Comparison of ENCODE assay signal across 22 mouse cellular contexts in genomic region chr12:58590547-58591479, GRCm38 (mm10).
DNase-seq lines count a peak whose midpoint lies in the region; ATAC-seq and TF ChIP-seq lines count a peak whose summit lies in the region.
"Had no signal": no experiment of that assay in that cellular context is flagged by ENCODE, and none has a peak within 500 bp of the region (broad histone marks: within the 10 kb centered on the region; RNA-seq: fewer than 3 reads in every experiment).

No protein-coding gene starts in this region.

- H3K9ac ChIP-seq in hindbrain, embryonic 15.5 days: no peak overlapping the region
- no peak overlapping the region for H3K9ac ChIP-seq in hindbrain, embryonic 11.5 days (ENCODE audit: low read depth, low read length)
- no peak overlapping the region for H3K9ac ChIP-seq in forebrain, embryonic 13.5 days
- no peak overlapping the region for H3K9ac ChIP-seq in midbrain, embryonic 15.5 days
- H3K9ac ChIP-seq: heart, embryonic 12.5 days; intestine, embryonic 15.5 days; liver, embryonic 12.5 days; lung, embryonic 14.5 days; neural tube, embryonic 12.5 days had no signal

- WGBS in hindbrain, embryonic 15.5 days: 56% methylated on average over 7 of the region's 7 CpGs
- 83% methylated on average over 7 of the region's 7 CpGs for WGBS in hindbrain, embryonic 11.5 days
- WGBS in forebrain, embryonic 13.5 days: 39% methylated on average over 7 of the region's 7 CpGs
- 48% methylated on average over 7 of the region's 7 CpGs for WGBS in midbrain, embryonic 15.5 days
- 74% methylated on average over 7 of the region's 7 CpGs for WGBS in thymus, adult 2 months

- no peak overlapping the region for H3K27ac ChIP-seq in hindbrain, embryonic 15.5 days (replicated peaks)
- no peak overlapping the region for H3K27ac ChIP-seq in hindbrain, embryonic 11.5 days (ENCODE audit: low read depth, low read length)
- H3K27ac ChIP-seq in forebrain, embryonic 13.5 days: peak overlapping the region; percentile 57
- peak overlapping the region; percentile 43; the same call in 1 of the 2 replicates for H3K27ac ChIP-seq in midbrain, embryonic 15.5 days
- no peak overlapping the region for H3K27ac ChIP-seq in thymus, adult 2 months (ENCODE audit: control insufficient read depth, insufficient read depth, low read length)
- H3K27ac ChIP-seq: intestine, embryonic 15.5 days; left cerebral cortex, adult 2 months; limb, embryonic 10.5 days; liver, embryonic 12.5 days; macrophage; neural tube, embryonic 12.5 days had no signal

- no peak for TF ChIP-seq CTCF in thymus, adult 2 months (IDR thresholded peaks at IDR 0.05; ENCODE audit: borderline replicate concordance, control insufficient read depth, extremely low read depth, insufficient read depth, low read length, poor library complexity)

- no peak overlapping the region for H3K4me3 ChIP-seq in hindbrain, embryonic 15.5 days
- H3K4me3 ChIP-seq in hindbrain, embryonic 11.5 days (ENCODE audit: low read depth, low read length): no peak overlapping the region
- H3K4me3 ChIP-seq in forebrain, embryonic 13.5 days: no peak overlapping the region
- H3K4me3 ChIP-seq in midbrain, embryonic 15.5 days: no peak overlapping the region
- no peak overlapping the region for H3K4me3 ChIP-seq in thymus, adult 2 months (ENCODE audit: control insufficient read depth, insufficient read depth, low read length)
- H3K4me3 ChIP-seq: erythroblast, embryonic 14.5 days; heart, embryonic 12.5 days; intestine, embryonic 15.5 days; left cerebral cortex, adult 2 months; limb, embryonic 10.5 days; liver, embryonic 12.5 days; neural tube, embryonic 12.5 days had no signal

- H3K27me3 ChIP-seq in hindbrain, embryonic 15.5 days: no peaks in the 10 kb centered on the region
- no peaks in the 10 kb centered on the region for H3K27me3 ChIP-seq in hindbrain, embryonic 11.5 days (ENCODE audit: control insufficient read depth, insufficient read depth, low read length)
- H3K27me3 ChIP-seq in forebrain, embryonic 13.5 days: no peaks in the 10 kb centered on the region
- H3K27me3 ChIP-seq in midbrain, embryonic 15.5 days (replicated peaks): no peaks in the 10 kb centered on the region
- H3K27me3 ChIP-seq in thymus, adult 2 months (ENCODE audit: control insufficient read depth, insufficient read depth, low read length): no peaks in the 10 kb centered on the region
- H3K27me3 ChIP-seq: heart, embryonic 12.5 days; intestine, embryonic 15.5 days; liver, embryonic 12.5 days; neural tube, embryonic 12.5 days; Patski had no signal

- peak; percentile 38; the same call in 1 of the 2 replicates for ATAC-seq in hindbrain, embryonic 15.5 days (ENCODE audit: low FRiP score, low read depth)
- ATAC-seq in hindbrain, embryonic 11.5 days (ENCODE audit: low FRiP score): no peak
- peak; percentile 50 for ATAC-seq in forebrain, embryonic 13.5 days
- peak; percentile 65 for ATAC-seq in midbrain, embryonic 15.5 days (replicated peaks)
- ATAC-seq: intestine, embryonic 15.5 days; liver, embryonic 12.5 days; Patski had no signal

- H3K4me1 ChIP-seq in hindbrain, embryonic 15.5 days (replicated peaks): peaks cover 5% of the 10 kb centered on the region; the same call in 1 of the 2 replicates
- H3K4me1 ChIP-seq in hindbrain, embryonic 11.5 days (replicated peaks; ENCODE audit: control insufficient read depth, insufficient read depth, low read length): no peaks in the 10 kb centered on the region
- peaks cover 9% of the 10 kb centered on the region for H3K4me1 ChIP-seq in forebrain, embryonic 13.5 days
- peaks cover 9% of the 10 kb centered on the region; the same call in 1 of the 2 replicates for H3K4me1 ChIP-seq in midbrain, embryonic 15.5 days
- H3K4me1 ChIP-seq in thymus, adult 2 months (replicated peaks; ENCODE audit: control insufficient read depth, insufficient read depth, low read length): no peaks in the 10 kb centered on the region
- H3K4me1 ChIP-seq: heart, embryonic 12.5 days; intestine, embryonic 15.5 days; liver, embryonic 12.5 days; neural tube, embryonic 12.5 days had no signal

- H3K36me3 ChIP-seq in hindbrain, embryonic 15.5 days: no peaks in the 10 kb centered on the region
- H3K36me3 ChIP-seq in hindbrain, embryonic 11.5 days (ENCODE audit: control insufficient read depth, insufficient read depth, low read length): no peaks in the 10 kb centered on the region
- H3K36me3 ChIP-seq in forebrain, embryonic 13.5 days (ENCODE audit: poor library complexity, severe bottlenecking): no peaks in the 10 kb centered on the region
- H3K36me3 ChIP-seq in midbrain, embryonic 15.5 days (replicated peaks): no peaks in the 10 kb centered on the region
- no peaks in the 10 kb centered on the region for H3K36me3 ChIP-seq in thymus, adult 2 months (ENCODE audit: control insufficient read depth, insufficient read depth, low read length)
- H3K36me3 ChIP-seq: heart, embryonic 12.5 days; intestine, embryonic 15.5 days; limb, embryonic 10.5 days; liver, embryonic 12.5 days; neural tube, embryonic 12.5 days had no signal

- no peak overlapping the region for H3K4me2 ChIP-seq in hindbrain, embryonic 15.5 days
- no peak overlapping the region for H3K4me2 ChIP-seq in hindbrain, embryonic 11.5 days (replicated peaks; ENCODE audit: low read depth, low read length)
- H3K4me2 ChIP-seq in forebrain, embryonic 13.5 days: no peak overlapping the region
- H3K4me2 ChIP-seq in midbrain, embryonic 15.5 days: no peak overlapping the region
- H3K4me2 ChIP-seq: heart, embryonic 12.5 days; intestine, embryonic 15.5 days; liver, embryonic 12.5 days; lung, embryonic 14.5 days; neural tube, embryonic 12.5 days had no signal

- no peaks in the 10 kb centered on the region for H3K9me3 ChIP-seq in hindbrain, embryonic 15.5 days
- no peaks in the 10 kb centered on the region for H3K9me3 ChIP-seq in hindbrain, embryonic 11.5 days (ENCODE audit: control insufficient read depth, low read length)
- no peaks in the 10 kb centered on the region for H3K9me3 ChIP-seq in forebrain, embryonic 13.5 days (replicated peaks)
- no peaks in the 10 kb centered on the region for H3K9me3 ChIP-seq in midbrain, embryonic 15.5 days
- H3K9me3 ChIP-seq: heart, embryonic 12.5 days; intestine, embryonic 15.5 days; limb, embryonic 10.5 days; liver, embryonic 12.5 days; neural tube, embryonic 12.5 days had no signal

- no peak for DNase-seq in hindbrain, embryonic 11.5 days (ENCODE audit: low spot score)
- peak; percentile 6 for DNase-seq in brain, adult 2 months (ENCODE audit: low read depth, low spot score)
- DNase-seq in c-Kit-positive CD71-positive TER-119-positive erythroid progenitor cells, embryonic 14.5 days (ENCODE audit: low spot score): no peak
- DNase-seq in thymus, adult 2 months: no peak
- DNase-seq: adrenal gland, postnatal 25 days; cerebellum, adult 9-11 months; gastrocnemius, postnatal 25 days; lung, embryonic 14.5 days; right cerebral cortex, postnatal 25 days; thymus, postnatal 36 days had no signal

- no peak for TF ChIP-seq POLR2A in thymus, adult 2 months (IDR thresholded peaks at IDR 0.05; ENCODE audit: control insufficient read depth, extremely low read depth, insufficient read depth, low read length, poor library complexity)

Comparison
In these comparisons a context has a peak if more than half of its experiments do, and no peak if none do; other contexts are left out.
1. H3K27ac ChIP-seq: peak in forebrain, embryonic 13.5 days (single experiment) and midbrain, embryonic 15.5 days (single experiment); none in hindbrain, embryonic 15.5 days (single experiment), hindbrain, embryonic 11.5 days (single experiment) and thymus, adult 2 months (single experiment).